Mouse (Mus musculus) thymus, postnatal 10 days (tissue): ENCODE data around the gene Gjb6.

ENCODE experiments used
- DNase-seq, 2 experiments: peaks; one replicate each; pipeline ENCODE4 v3.0.0; 2021; ENCODE audit warnings: low spot score in 2 of 2

Gjb6 gene

GRCm38 (mm10) chr14:57133161-57133661, at the start of gene Gjb6:
Gene Gjb6 (minus strand): TSS chr14:57133611.
- DNase-seq = no peak

GRCm38 (mm10) chr14:57165493-57165892, 32.1 kb upstream of the Gjb6 start:
- no peak for DNase-seq

GRCm38 (mm10) chr14:57161833-57162232, 28.4 kb upstream of the Gjb6 start:
- no peak for DNase-seq

GRCm38 (mm10) chr14:57161201-57161600, 27.8 kb upstream of the Gjb6 start:
- no peak for DNase-seq

- no peak for DNase-seq
These were observed 21.5 kb upstream of the Gjb6 start for GRCm38 (mm10) chr14:57154916-57155315.

- no peak for DNase-seq
These were observed 12.3 kb upstream of the Gjb6 start for GRCm38 (mm10) chr14:57145741-57146140.

- DNase-seq = no peak
These were observed 1.9 kb upstream of the Gjb6 start for GRCm38 (mm10) chr14:57135265-57135664.

GRCm38 (mm10) chr14:57127383-57127782, 6.0 kb downstream of the Gjb6 start:
- DNase-seq = no peak

- no peak for DNase-seq
These were observed 11.1 kb downstream of the Gjb6 start for GRCm38 (mm10) chr14:57122295-57122694.

- no peak for DNase-seq
These were observed 17.4 kb downstream of the Gjb6 start, which contains the start of gene Gm4491 for GRCm38 (mm10) chr14:57115823-57116544. Gene Gm4491 (minus strand): TSS chr14:57115883.

- peak in 1 of 2 experiments; percentile 51 for DNase-seq
These were observed 24.2 kb downstream of the Gjb6 start for GRCm38 (mm10) chr14:57109194-57109593.

- DNase-seq = no peak
These were observed 25.5 kb downstream of the Gjb6 start for GRCm38 (mm10) chr14:57107916-57108315.

GRCm38 (mm10) chr14:57107091-57107490, 26.3 kb downstream of the Gjb6 start:
- DNase-seq = no peak

- DNase-seq = no peak
These were observed 27.7 kb downstream of the Gjb6 start for GRCm38 (mm10) chr14:57105721-57106120.

GRCm38 (mm10) chr14:57105111-57105510, 28.3 kb downstream of the Gjb6 start:
- DNase-seq = no peak

GRCm38 (mm10) chr14:57104106-57105023, 29.0 kb downstream of the Gjb6 start, which contains the start of gene Gjb2:
Gene Gjb2 (minus strand): TSS chr14:57104702.
- DNase-seq = peak in 1 of 2 experiments; percentile 14

- no peak for DNase-seq
These were observed 29.7 kb downstream of the Gjb6 start for GRCm38 (mm10) chr14:57103711-57104105.

- DNase-seq = no peak
These were observed 30.3 kb downstream of the Gjb6 start for GRCm38 (mm10) chr14:57103121-57103520.

- no peak for DNase-seq
These were observed 31.8 kb downstream of the Gjb6 start for GRCm38 (mm10) chr14:57101623-57102022.

GRCm38 (mm10) chr14:57095855-57096254, 37.6 kb downstream of the Gjb6 start:
- no peak for DNase-seq

GRCm38 (mm10) chr14:57093029-57093428, 40.4 kb downstream of the Gjb6 start:
- DNase-seq = peak; percentile 40 to 59

GRCm38 (mm10) chr14:57090001-57090400, 43.4 kb downstream of the Gjb6 start:
- DNase-seq = no peak
